Mouse (Mus musculus) midbrain, embryonic 14.5 days (tissue): Measurements from ENCODE around the gene Podn. TPM values are rescaled to one million over a fixed set of nuclear protein-coding genes. Genes with fewer than 3 reads are reported as not detected.
"Not testable (repeated sequence)": the region's sequence is repeated elsewhere in the genome, so short reads cannot be mapped to it uniquely, and the experiment has no call there.

Experiments
- ATAC-seq: fragments of 200-750 bp; cut with Nextera tagmentation; 2 replicates; pipeline ENCODE4 v1.8.0; 2017; ENCODE audit warnings: moderate number of reproducible peaks, moderate library complexity; ENCODE audit not compliant: low FRiP score, low TSS enrichment
- DNase-seq: peaks from one replicate; pipeline ENCODE4 v3.0.0-alpha.2; 2015
- H3K27ac ChIP-seq: fragments of 300-500 bp; sonication (generic); replicated peaks from 2 replicates; pipeline ENCODE4 v1.5.1; 2014; ENCODE audit warnings: mild to moderate bottlenecking, low read depth, low read length, moderate library complexity
- H3K27me3 ChIP-seq: fragments of 300-500 bp; sonication (generic); 2 replicates; pipeline ENCODE4 v1.6.1; 2014; ENCODE audit warnings: low read length, control low read depth, mixed read lengths; ENCODE audit not compliant: control insufficient read depth, insufficient read depth
- H3K36me3 ChIP-seq: fragments of 300-500 bp; sonication (generic); 2 replicates; pipeline ENCODE4 v1.6.1; 2014; ENCODE audit warnings: low read length, control low read depth; ENCODE audit not compliant: control insufficient read depth, insufficient read depth
- H3K4me1 ChIP-seq: fragments of 300-500 bp; sonication (generic); 2 replicates; pipeline ENCODE4 v1.6.1; 2014; ENCODE audit warnings: mild to moderate bottlenecking, antibody characterized with exemption, low read length, control low read depth; ENCODE audit not compliant: control insufficient read depth, insufficient read depth
- H3K4me2 ChIP-seq: fragments of 300-500 bp; sonication (generic); 2 replicates; pipeline ENCODE4 v1.6.1; 2014; ENCODE audit warnings: mild to moderate bottlenecking, low read length, moderate library complexity
- H3K4me3 ChIP-seq: fragments of 300-500 bp; sonication (generic); replicated peaks from 2 replicates; pipeline ENCODE4 v1.5.1; 2014; ENCODE audit warnings: low read depth, low read length
- H3K9ac ChIP-seq: fragments of 300-500 bp; sonication (generic); replicated peaks from 2 replicates; pipeline ENCODE4 v1.6.1; 2014; ENCODE audit warnings: mild to moderate bottlenecking, low read length, moderate library complexity
- H3K9me3 ChIP-seq: fragments of 300-500 bp; sonication (generic); 2 replicates; pipeline ENCODE4 v1.6.1; 2016; ENCODE audit warnings: low read length, control low read depth, mixed read lengths; ENCODE audit not compliant: control insufficient read depth
- WGBS: fragments of 180-500 bp; shearing (Covaris S2); extraction: QIAGEN DNeasy Blood & Tissue Kit; methylation state at CpG from one replicate; pipeline ENCODE4 v1.1.7; 2014; 5-methylcytosine and 5-hydroxymethylcytosine counted together
- polyA plus RNA-seq: library from polyadenylated mRNA; unstranded; fragments of >200 nt; fragmentation: Nextera tagmentation; extraction: Ambion mirVana; gene quantifications from 2 replicates; pipeline ENCODE4 v1.2.1, GENCODE M21; 2014

Gene Podn
- polyA plus RNA-seq = 0.12 TPM in 1 of 2 replicates, not detected in the other

GRCm38 (mm10) chr4:108096345-108096744 lies at the start of gene Podn:
TSS of gene Podn (minus strand) at chr4:108096445.
- no peaks in the 10 kb centered on the region for H3K36me3 ChIP-seq
- H3K4me1 ChIP-seq = no peaks in the 10 kb centered on the region
- H3K4me3 ChIP-seq = no peak within 1 kb of the TSS
- no peak within 1 kb of the TSS for H3K9ac ChIP-seq
- no peak for ATAC-seq
- WGBS = 83% methylated on average over 4 of the region's 4 CpGs
- H3K4me2 ChIP-seq = no peak within 1 kb of the TSS
- H3K9me3 ChIP-seq = no peaks in the 10 kb centered on the region
- H3K27me3 ChIP-seq = no peaks in the 10 kb centered on the region
- no peak within 1 kb of the TSS for H3K27ac ChIP-seq
- DNase-seq = no peak

DNA sequence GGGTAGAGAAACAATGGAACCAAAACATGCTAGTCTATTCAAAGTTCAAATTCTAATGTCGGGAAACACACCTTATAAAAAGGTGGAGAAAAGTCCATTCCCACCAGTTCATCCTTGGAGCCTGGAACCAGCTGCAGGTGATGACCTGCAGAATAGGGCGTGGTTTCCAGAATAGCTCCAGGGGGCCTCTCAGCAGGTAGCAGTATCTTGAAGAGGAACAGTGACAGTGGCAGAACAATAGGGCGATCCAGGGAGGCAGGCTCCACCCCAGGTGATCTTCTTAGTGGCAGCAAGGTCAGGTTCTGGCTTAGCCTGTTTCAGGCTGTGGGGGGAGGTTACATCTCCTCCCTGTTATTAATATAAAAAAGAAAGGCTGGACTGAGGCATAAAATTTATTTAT lies 49.3 kb upstream of the Podn start:
- DNase-seq, H3K4me1 ChIP-seq, H3K4me2 ChIP-seq, H3K27me3 ChIP-seq, ATAC-seq, H3K4me3 ChIP-seq, H3K9me3 ChIP-seq, H3K27ac ChIP-seq, H3K36me3 ChIP-seq, H3K9ac ChIP-seq: not testable (repeated sequence)
- 31% methylated on average over 3 of the region's 3 CpGs for WGBS

DNA sequence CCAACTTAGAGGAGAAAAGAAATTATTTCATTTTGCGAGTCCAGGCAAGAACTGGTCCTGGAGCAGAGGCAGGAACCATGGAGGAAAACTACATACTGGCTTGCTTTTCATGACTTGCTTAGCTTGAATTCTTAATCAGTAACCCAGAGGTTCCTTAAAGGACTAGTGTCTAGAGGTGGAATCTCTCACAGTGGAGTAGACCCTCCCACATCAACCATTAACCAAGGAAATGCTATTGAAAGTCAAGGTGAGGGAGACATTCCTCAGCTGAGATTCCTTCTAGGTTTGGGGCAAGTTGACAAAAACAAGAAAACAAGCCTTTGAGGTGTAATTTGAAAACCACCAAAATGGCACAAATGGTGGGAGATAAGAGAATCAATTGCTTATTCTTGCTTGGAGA lies 48.6 kb upstream of the Podn start, which contains the start of gene Scp2:
Scp2 (minus strand) TSS at position 119 of the 400 bp plus-strand sequence.
- Histone ChIP-seq H3K36me3 (no peaks in the 10 kb centered on the region), H3K9me3 (no peaks in the 10 kb centered on the region)
- no peak for ATAC-seq

GRCm38 (mm10) chr4:108143778-108144177 lies 47.5 kb upstream of the Podn start:
- Histone ChIP-seq H3K9me3 (no peaks in the 10 kb centered on the region), H3K4me2 (no peak overlapping the region), H3K4me3 (no peak overlapping the region), H3K4me1 (no peaks in the 10 kb centered on the region), H3K36me3 (no peaks in the 10 kb centered on the region), H3K9ac (no peak overlapping the region), H3K27me3 (no peaks in the 10 kb centered on the region), H3K27ac (no peak overlapping the region)
- no peak for DNase-seq
- no peak for ATAC-seq

More for the DNA sequence above, 48.6 kb upstream of the Podn start, which contains the start of gene Scp2:
- no peak within 1 kb of the TSS for H3K27ac ChIP-seq
- H3K9ac ChIP-seq = no peak within 1 kb of the TSS
- H3K27me3 ChIP-seq = no peaks in the 10 kb centered on the region
- DNase-seq = no peak
- H3K4me2 ChIP-seq = no peak within 1 kb of the TSS
- no peaks in the 10 kb centered on the region for H3K4me1 ChIP-seq
- WGBS = 86% methylated on average over 1 of the region's 1 CpGs
- H3K4me3 ChIP-seq = no peak within 1 kb of the TSS

DNA sequence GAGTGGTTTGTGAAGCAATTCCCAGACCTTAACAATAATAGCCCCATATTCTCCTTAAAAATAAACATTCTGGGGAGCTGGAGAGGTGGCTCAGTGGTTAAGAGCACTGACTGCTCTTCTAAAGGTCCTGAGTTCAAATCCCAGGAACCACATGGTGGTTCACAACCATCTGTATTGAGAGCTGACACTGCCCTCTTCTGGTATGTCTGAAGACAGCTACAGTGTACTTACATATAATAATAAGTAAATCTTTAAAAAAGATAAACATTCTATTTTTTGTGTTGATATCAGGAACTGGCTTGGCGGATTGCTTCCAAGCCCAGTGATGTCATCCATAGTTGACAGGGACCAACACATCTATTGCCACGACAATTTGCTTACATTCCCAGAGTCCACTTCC lies 46.9 kb upstream of the Podn start:
- H3K36me3 ChIP-seq, H3K9me3 ChIP-seq, H3K27ac ChIP-seq, H3K4me3 ChIP-seq, H3K4me2 ChIP-seq, H3K4me1 ChIP-seq, H3K27me3 ChIP-seq, H3K9ac ChIP-seq, DNase-seq, ATAC-seq: not testable (repeated sequence)
- WGBS = 92% methylated on average over 2 of the region's 2 CpGs

DNA sequence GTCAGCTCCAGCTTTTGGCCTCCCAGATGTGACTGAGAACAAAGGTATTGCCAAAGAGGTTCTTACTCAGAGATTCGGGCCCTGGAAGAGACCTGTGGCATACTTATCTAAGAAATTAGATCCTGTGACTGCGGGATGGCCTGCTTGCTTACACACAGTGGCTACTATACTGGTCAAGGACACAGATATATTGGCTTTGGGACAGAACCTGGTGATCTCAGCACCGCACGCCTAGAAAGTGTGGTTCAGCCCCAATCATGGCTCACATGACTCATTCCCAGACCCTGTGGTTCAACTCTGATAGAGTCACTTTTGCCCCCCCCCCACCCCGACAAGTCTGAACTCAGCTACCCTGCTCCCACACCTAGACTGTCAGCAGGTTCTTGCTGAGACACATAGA lies 40.7 kb upstream of the Podn start:
- Histone ChIP-seq H3K4me1 (no peaks in the 10 kb centered on the region), H3K27me3 (no peaks in the 10 kb centered on the region), H3K36me3 (no peaks in the 10 kb centered on the region), H3K9ac (no peak overlapping the region), H3K9me3 (no peaks in the 10 kb centered on the region), H3K4me2 (no peak overlapping the region), H3K4me3 (no peak overlapping the region), H3K27ac (no peak overlapping the region)
- WGBS = 86% methylated on average over 5 of the region's 5 CpGs
- DNase-seq (no peak), ATAC-seq (no peak)

DNA sequence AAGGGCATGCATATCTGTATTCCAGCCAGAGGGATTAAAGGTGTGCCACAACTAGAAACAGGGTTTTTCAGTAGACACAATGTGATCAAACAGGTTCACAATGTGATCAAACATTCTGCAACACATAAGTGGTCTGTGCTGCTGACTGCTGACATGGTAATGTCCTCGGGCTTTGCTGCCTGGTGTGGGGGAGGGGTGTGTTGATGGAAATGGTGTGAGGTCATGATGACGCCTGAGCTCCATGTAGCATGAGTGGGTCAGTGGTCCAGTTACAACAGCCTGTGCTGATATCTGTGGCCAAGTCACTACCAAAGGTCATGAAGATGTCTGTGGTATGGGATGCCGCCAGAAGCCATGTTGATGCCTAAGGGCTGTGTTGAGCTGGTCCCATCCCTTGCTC lies 34.2 kb upstream of the Podn start:
- H3K27ac ChIP-seq = no peak overlapping the region
- H3K9ac ChIP-seq = no peak overlapping the region
- no peaks in the 10 kb centered on the region for H3K4me1 ChIP-seq
- no peak overlapping the region for H3K4me3 ChIP-seq
- no peak overlapping the region for H3K4me2 ChIP-seq
- H3K9me3 ChIP-seq = no peaks in the 10 kb centered on the region
- ATAC-seq = no peak
- WGBS = 88% methylated on average over 3 of the region's 3 CpGs
- DNase-seq = no peak
- H3K27me3 ChIP-seq = no peaks in the 10 kb centered on the region
- H3K36me3 ChIP-seq = no peaks in the 10 kb centered on the region

- Histone ChIP-seq H3K4me3 (no peak overlapping the region), H3K36me3 (no peaks in the 10 kb centered on the region), H3K27me3 (no peaks in the 10 kb centered on the region), H3K4me1 (no peaks in the 10 kb centered on the region), H3K4me2 (no peak overlapping the region), H3K9me3 (no peaks in the 10 kb centered on the region), H3K27ac (no peak overlapping the region), H3K9ac (no peak overlapping the region)
- DNase-seq (no peak), ATAC-seq (no peak)
- 95% methylated on average over 2 of the region's 2 CpGs for WGBS
These were observed 32.1 kb upstream of the Podn start for GRCm38 (mm10) chr4:108128339-108128738.

DNA sequence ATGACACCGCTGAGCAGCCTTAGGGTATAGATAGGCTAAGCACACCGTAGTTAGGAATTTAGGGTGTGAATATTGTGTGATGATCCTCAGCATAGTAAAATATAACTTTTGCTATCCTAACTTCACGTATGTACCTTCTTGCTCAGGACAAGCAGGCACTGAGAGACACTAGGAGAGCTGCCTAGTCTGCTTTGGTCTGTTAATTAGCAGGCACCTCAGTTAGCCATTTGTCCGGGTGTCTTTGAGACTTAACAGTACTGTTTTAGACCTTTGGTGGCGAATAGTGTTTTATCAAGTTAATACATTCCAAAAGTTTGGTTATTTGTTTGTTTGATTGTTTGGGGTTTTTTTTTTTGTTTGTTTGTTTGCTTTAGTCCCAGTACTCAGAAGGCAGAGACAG lies 31.3 kb upstream of the Podn start:
- Histone ChIP-seq H3K4me3 (no peak overlapping the region), H3K36me3 (no peaks in the 10 kb centered on the region), H3K9me3 (no peaks in the 10 kb centered on the region), H3K4me1 (no peaks in the 10 kb centered on the region), H3K27ac (no peak overlapping the region), H3K4me2 (no peak overlapping the region), H3K27me3 (no peaks in the 10 kb centered on the region), H3K9ac (no peak overlapping the region)
- ATAC-seq (no peak), DNase-seq (no peak)
- 88% methylated on average over 5 of the region's 5 CpGs for WGBS
